Mouse (Mus musculus) ES-E14 (cell line): ENCODE data around the gene Pcolce.

Source experiments
- HCFC1 ChIP-seq: IDR thresholded peaks from 2 replicates; pipeline ENCODE4 v1.6.1; 2012; ENCODE audit warnings: low read length, inconsistent platforms, borderline replicate concordance; ENCODE audit not compliant: insufficient read depth
- ZC3H11A ChIP-seq: IDR thresholded peaks from 2 replicates; pipeline ENCODE4 v1.6.1; 2012; ENCODE audit warnings: low read depth, mild to moderate bottlenecking, inconsistent platforms, low read length, borderline replicate concordance
- ZNF384 ChIP-seq: IDR thresholded peaks from 2 replicates; pipeline ENCODE4 v1.6.1; 2012; ENCODE audit warnings: low read depth, low read length, inconsistent platforms

- no peak for TF ChIP-seq ZC3H11A
- no peak for TF ChIP-seq HCFC1
- TF ChIP-seq ZNF384, result no peak
Measured at GRCm38 (mm10) chr5:137599600-137599999, 14.0 kb downstream of the Pcolce start.
